Mouse (Mus musculus) bone marrow, adult 2 months (tissue): ENCODE data around the gene Abhd14b.

Experiments used
- CTCF ChIP-seq: fragments of 200-500 bp; IDR thresholded peaks from 2 replicates; pipeline ENCODE4 v1.5.1; 2011; ENCODE audit warnings: low read length, control low read depth; ENCODE audit not compliant: control insufficient read depth, insufficient read depth
- POLR2A ChIP-seq: fragments of 200-500 bp; IDR thresholded peaks from 2 replicates; pipeline ENCODE4 v1.6.1; 2011; ENCODE audit warnings: low read depth, mild to moderate bottlenecking, control low read depth, low read length, borderline replicate concordance; ENCODE audit not compliant: control insufficient read depth

DNA sequence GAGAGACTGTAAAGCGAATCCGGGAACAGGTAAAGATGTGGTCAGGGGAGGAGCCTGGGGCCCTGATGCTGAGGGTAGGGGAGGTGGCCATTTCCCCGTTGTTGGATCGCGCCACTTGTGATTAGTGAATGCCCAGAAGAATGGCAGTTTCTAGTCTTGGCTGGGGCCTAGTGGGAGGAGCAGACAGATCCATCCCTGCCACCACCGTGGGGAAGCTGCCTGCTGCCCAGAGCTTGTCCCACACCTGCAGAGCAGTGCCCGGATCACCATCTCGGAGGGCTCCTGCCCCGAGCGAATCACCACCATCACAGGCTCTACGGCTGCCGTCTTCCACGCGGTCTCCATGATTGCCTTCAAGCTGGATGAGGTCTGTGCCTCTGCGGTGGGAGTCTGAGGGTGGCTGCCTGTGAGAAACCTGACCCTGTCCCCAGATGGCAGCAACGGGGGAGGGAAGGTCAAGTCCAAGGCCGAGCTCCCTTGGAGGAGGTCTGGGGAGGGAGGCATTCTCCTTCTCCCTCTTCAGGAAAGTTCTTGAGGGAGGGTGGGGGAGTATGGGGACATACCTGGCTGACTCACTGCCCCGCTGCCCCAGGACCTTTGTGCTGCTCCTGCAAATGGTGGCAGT, 13.3 kb downstream of the Abhd14b start:
- TF ChIP-seq CTCF: no peak
- TF ChIP-seq POLR2A: no peak
